Mouse (Mus musculus) kidney, embryonic 16.5 days (tissue): ENCODE measurements around the gene Hoxa1. TPM values are rescaled to one million over a fixed set of nuclear protein-coding genes. Genes with fewer than 3 reads are reported as not detected.

Source experiments
- ATAC-seq: fragments of 200-750 bp; cut with Nextera tagmentation; 2 replicates; pipeline ENCODE4 v1.8.0; 2017; ENCODE audit warnings: moderate TSS enrichment; ENCODE audit not compliant: low FRiP score, low TSS enrichment
- H3K27ac ChIP-seq: fragments of 300-500 bp; sonication (generic); 2 replicates; pipeline ENCODE4 v1.5.1; 2014; ENCODE audit warnings: low read length
- H3K27me3 ChIP-seq: fragments of 300-500 bp; sonication (generic); 2 replicates; pipeline ENCODE4 v1.6.1; 2014; ENCODE audit warnings: low read length, control low read depth, mixed read lengths; ENCODE audit not compliant: insufficient read depth
- H3K36me3 ChIP-seq: fragments of 300-500 bp; sonication (generic); 2 replicates; pipeline ENCODE4 v1.6.1; 2014; ENCODE audit warnings: low read length, control low read depth, mixed read lengths; ENCODE audit not compliant: insufficient read depth
- H3K4me1 ChIP-seq: fragments of 300-500 bp; sonication (generic); 2 replicates; pipeline ENCODE4 v1.6.1; 2014; ENCODE audit warnings: low read length, control low read depth, mixed read lengths; ENCODE audit not compliant: insufficient read depth
- H3K4me2 ChIP-seq: fragments of 300-500 bp; sonication (generic); replicated peaks from 2 replicates; pipeline ENCODE4 v1.6.1; 2014; ENCODE audit warnings: low read depth, low read length
- H3K4me3 ChIP-seq: fragments of 300-500 bp; sonication (generic); 2 replicates; pipeline ENCODE4 v1.5.1; 2014; ENCODE audit warnings: mild to moderate bottlenecking, low read length
- H3K9ac ChIP-seq: fragments of 300-500 bp; sonication (generic); replicated peaks from 2 replicates; pipeline ENCODE4 v1.6.1; 2014; ENCODE audit warnings: low read length
- H3K9me3 ChIP-seq: fragments of 300-500 bp; sonication (generic); 2 replicates; pipeline ENCODE4 v1.6.1; 2016; ENCODE audit warnings: low read length, control low read depth
- WGBS: fragments of 180-500 bp; shearing (Covaris S2); extraction: QIAGEN DNeasy Blood & Tissue Kit; methylation state at CpG from one replicate; pipeline ENCODE4 v1.1.7; 2014; 5-methylcytosine and 5-hydroxymethylcytosine counted together
- polyA plus RNA-seq: library from polyadenylated mRNA; unstranded; fragments of >200 nt; fragmentation: Nextera tagmentation; extraction: Ambion mirVana; gene quantifications from 2 replicates; pipeline ENCODE4 v1.2.1, GENCODE M21; 2015

Gene Hoxa1
- polyA plus RNA-seq, 1 experiment from 2014 or later, result 0.82 TPM

GRCm38 (mm10) chr6:52123673-52124072, 34.4 kb downstream of the Hoxa1 start:
- ATAC-seq, result no peak
- Histone ChIP-seq H3K36me3 (no peaks in the 10 kb centered on the region), H3K4me3 (no peak overlapping the region), H3K4me1 (peaks cover 8% of the 10 kb centered on the region; the same call in 1 of the 2 replicates), H3K9ac (no peak overlapping the region), H3K9me3 (peaks cover 8% of the 10 kb centered on the region; the same call in 1 of the 2 replicates), H3K4me2 (no peak overlapping the region), H3K27ac (no peak overlapping the region), H3K27me3 (0 out of 2 replicates have a peak, but pooled peaks cover 2% of the 10 kb centered on the region)
- 70% methylated on average over 4 of the region's 4 CpGs for WGBS

GRCm38 (mm10) chr6:52121173-52121572, 36.9 kb downstream of the Hoxa1 start:
- no peaks in the 10 kb centered on the region for H3K9me3 ChIP-seq
- H3K4me3 ChIP-seq, result no peak overlapping the region
- H3K9ac ChIP-seq, result no peak overlapping the region
- no peak overlapping the region for H3K27ac ChIP-seq
- 0 out of 2 replicates have a peak, but pooled peaks cover 2% of the 10 kb centered on the region for H3K27me3 ChIP-seq
- no peak overlapping the region for H3K4me2 ChIP-seq
- ATAC-seq, result peak; percentile 61; the same call in 1 of the 2 replicates
- peaks cover 20% of the 10 kb centered on the region for H3K4me1 ChIP-seq
- 22% methylated on average over 3 of the region's 3 CpGs for WGBS
- no peaks in the 10 kb centered on the region for H3K36me3 ChIP-seq

GRCm38 (mm10) chr6:52118903-52119635, 39.0 kb downstream of the Hoxa1 start:
- Histone ChIP-seq H3K9me3 (no peaks in the 10 kb centered on the region), H3K4me1 (peaks cover 30% of the 10 kb centered on the region), H3K36me3 (no peaks in the 10 kb centered on the region), H3K27me3 (0 out of 2 replicates have a peak, but pooled peaks cover 5% of the 10 kb centered on the region), H3K9ac (no peak overlapping the region), H3K4me3 (no peak overlapping the region), H3K4me2 (no peak overlapping the region), H3K27ac (no peak overlapping the region)
- ATAC-seq, result no peak
- 20% methylated on average over 6 of the region's 6 CpGs for WGBS

GRCm38 (mm10) chr6:52115899-52116298, 42.2 kb downstream of the Hoxa1 start:
- H3K4me2 ChIP-seq, result no peak overlapping the region
- H3K27ac ChIP-seq, result no peak overlapping the region
- no peak for ATAC-seq
- H3K27me3 ChIP-seq, result 0 out of 2 replicates have a peak, but pooled peaks cover 5% of the 10 kb centered on the region
- H3K4me3 ChIP-seq, result no peak overlapping the region
- H3K9ac ChIP-seq, result 0 out of 2 replicates have a peak overlapping the region, but pooled peaks have one; percentile 2
- no peaks in the 10 kb centered on the region for H3K9me3 ChIP-seq
- H3K4me1 ChIP-seq, result peaks cover 36% of the 10 kb centered on the region
- H3K36me3 ChIP-seq, result no peaks in the 10 kb centered on the region
- 26% methylated on average over 5 of the region's 5 CpGs for WGBS

- Histone ChIP-seq H3K4me2 (no peak overlapping the region), H3K9me3 (no peaks in the 10 kb centered on the region), H3K27me3 (0 out of 2 replicates have a peak, but pooled peaks cover 3% of the 10 kb centered on the region), H3K27ac (no peak overlapping the region), H3K4me1 (peaks cover 22% of the 10 kb centered on the region), H3K4me3 (no peak overlapping the region), H3K36me3 (no peaks in the 10 kb centered on the region), H3K9ac (no peak overlapping the region)
- ATAC-seq, result no peak
- WGBS, result 47% methylated on average over 4 of the region's 4 CpGs
Observed at GRCm38 (mm10) chr6:52111846-52112245, 46.3 kb downstream of the Hoxa1 start.

- no peak for ATAC-seq
- WGBS, result 87% methylated on average over 3 of the region's 3 CpGs
Observed at GRCm38 (mm10) chr6:52107400-52107799, 50.7 kb downstream of the Hoxa1 start.

GRCm38 (mm10) chr6:52106716-52107115, 51.4 kb downstream of the Hoxa1 start:
- no peaks in the 10 kb centered on the region for H3K27me3 ChIP-seq
- ATAC-seq, result no peak
- WGBS, result 31% methylated on average over 3 of the region's 3 CpGs
- no peak overlapping the region for H3K27ac ChIP-seq
- H3K4me1 ChIP-seq, result peaks cover 16% of the 10 kb centered on the region; the same call in 1 of the 2 replicates
- no peak overlapping the region for H3K4me2 ChIP-seq
- H3K4me3 ChIP-seq, result no peak overlapping the region
- H3K36me3 ChIP-seq, result no peaks in the 10 kb centered on the region
- no peak overlapping the region for H3K9ac ChIP-seq
- no peaks in the 10 kb centered on the region for H3K9me3 ChIP-seq

More at GRCm38 (mm10) chr6:52107400-52107799, 50.7 kb downstream of the Hoxa1 start:
- H3K36me3 ChIP-seq, result no peaks in the 10 kb centered on the region
- H3K4me1 ChIP-seq, result peaks cover 11% of the 10 kb centered on the region; the same call in 1 of the 2 replicates
- H3K4me3 ChIP-seq, result no peak overlapping the region
- H3K27ac ChIP-seq, result no peak overlapping the region
- H3K27me3 ChIP-seq, result no peaks in the 10 kb centered on the region
- no peaks in the 10 kb centered on the region for H3K9me3 ChIP-seq
- H3K9ac ChIP-seq, result no peak overlapping the region
- no peak overlapping the region for H3K4me2 ChIP-seq

- WGBS, result 45% methylated on average over 3 of the region's 3 CpGs
- Histone ChIP-seq H3K4me3 (no peak overlapping the region), H3K4me1 (peaks cover 16% of the 10 kb centered on the region; the same call in 1 of the 2 replicates), H3K27me3 (no peaks in the 10 kb centered on the region), H3K27ac (no peak overlapping the region), H3K9ac (no peak overlapping the region), H3K9me3 (no peaks in the 10 kb centered on the region), H3K36me3 (no peaks in the 10 kb centered on the region), H3K4me2 (no peak overlapping the region)
- ATAC-seq, result no peak
Observed at GRCm38 (mm10) chr6:52106178-52106577, 51.9 kb downstream of the Hoxa1 start.
